Comparison of ENCODE assay signal across 16 mouse cellular contexts in the genomic region with DNA sequence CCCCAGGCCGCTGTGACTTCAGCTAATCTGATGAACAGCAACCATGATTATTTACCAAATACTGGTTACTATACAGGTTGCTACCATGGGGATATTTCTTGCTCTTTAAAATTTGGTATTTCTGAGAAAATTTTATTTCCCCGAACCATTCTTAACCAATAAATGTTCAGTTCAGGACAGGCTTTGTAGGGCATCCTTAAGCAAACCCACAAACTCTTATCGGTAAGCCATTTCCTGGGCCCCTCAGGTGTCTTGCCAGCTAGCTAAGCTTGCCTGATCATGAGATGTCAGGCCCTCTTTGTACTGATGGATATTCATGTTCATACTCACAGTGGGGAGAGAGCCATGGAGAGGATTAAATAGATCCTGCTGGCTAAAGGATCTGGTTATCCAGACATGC. TPM values are rescaled to one million over a fixed set of nuclear protein-coding genes. Genes with fewer than 3 reads are reported as not detected.
DNase-seq lines count a peak whose midpoint lies in the region; ATAC-seq and TF ChIP-seq lines count a peak whose summit lies in the region.
"Had no signal": no experiment of that assay in that cellular context is flagged by ENCODE, and none has a peak within 500 bp of the region (broad histone marks: within the 10 kb centered on the region; RNA-seq: fewer than 3 reads in every experiment).

No protein-coding gene starts in this region.

- H3K9ac ChIP-seq in heart, embryonic 14.5 days (ENCODE audit: low read length), result no peak overlapping the region; the same call in 1 of the 2 replicates
- no peak overlapping the region for H3K9ac ChIP-seq in intestine, embryonic 15.5 days
- H3K9ac ChIP-seq: forebrain, embryonic 12.5 days; limb, embryonic 12.5 days; liver, embryonic 15.5 days had no signal

- H3K4me2 ChIP-seq in heart, embryonic 14.5 days (ENCODE audit: low read length), result no peak overlapping the region
- H3K4me2 ChIP-seq in intestine, embryonic 15.5 days (replicated peaks), result no peak overlapping the region
- H3K4me2 ChIP-seq: forebrain, embryonic 12.5 days; limb, embryonic 12.5 days; liver, embryonic 15.5 days had no signal

- peaks cover 44 to 91% of the 10 kb centered on the region in 2 experiments for H3K4me1 ChIP-seq in heart, embryonic 14.5 days (ENCODE audit: control insufficient read depth in 2 of 2, insufficient read depth in 2 of 2, low read length in 2 of 2)
- H3K4me1 ChIP-seq in thymus, adult 2 months (replicated peaks; ENCODE audit: control insufficient read depth, insufficient read depth, low read length), result peaks cover 22% of the 10 kb centered on the region
- H3K4me1 ChIP-seq in intestine, embryonic 15.5 days (replicated peaks), result peaks cover 25% of the 10 kb centered on the region; the same call in 1 of the 2 replicates
- H3K4me1 ChIP-seq: forebrain, embryonic 12.5 days had no signal

- H3K9me3 ChIP-seq in heart, embryonic 14.5 days (ENCODE audit: control insufficient read depth, low read length), result no peaks in the 10 kb centered on the region
- no peaks in the 10 kb centered on the region for H3K9me3 ChIP-seq in intestine, embryonic 15.5 days
- H3K9me3 ChIP-seq: forebrain, embryonic 12.5 days; limb, embryonic 12.5 days; liver, embryonic 15.5 days had no signal

- DNase-seq in heart, postnatal 10 days, result no peak
- peak; percentile 30 to 32 for DNase-seq in thymus, postnatal 10 days (ENCODE audit: low spot score in 2 of 2)
- no peak for DNase-seq in thymus, adult 2 months
- DNase-seq in adrenal gland, postnatal 25 days, result no peak
- no peak for DNase-seq in kidney, postnatal 14 days
- DNase-seq: B cell, adult 2 months; cerebellum, adult 2 months; kidney, adult 11 months; kidney, postnatal 25 days; spleen, adult 18-20 months had no signal

- no peak for TF ChIP-seq POLR2A in thymus, adult 2 months (IDR thresholded peaks at IDR 0.05; ENCODE audit: control insufficient read depth, extremely low read depth, insufficient read depth, low read length, poor library complexity)

- no peak for ATAC-seq in heart, embryonic 14.5 days (ENCODE audit: insufficient number of reproducible peaks, insufficient read depth, low FRiP score, low read depth)
- no peak for ATAC-seq in intestine, embryonic 15.5 days
- ATAC-seq: midbrain, embryonic 16.5 days had no signal

- WGBS in heart, embryonic 14.5 days, result 81% methylated on average over 3 of the region's 3 CpGs
- WGBS in thymus, adult 2 months, result 69% methylated on average over 3 of the region's 3 CpGs
- 92% methylated on average over 3 of the region's 3 CpGs for WGBS in intestine, embryonic 15.5 days

- H3K36me3 ChIP-seq in heart, embryonic 14.5 days (ENCODE audit: control insufficient read depth, insufficient read depth, low read length), result peaks cover 23% of the 10 kb centered on the region
- no peaks in the 10 kb centered on the region for H3K36me3 ChIP-seq in thymus, adult 2 months (ENCODE audit: control insufficient read depth, insufficient read depth, low read length)
- no peaks in the 10 kb centered on the region for H3K36me3 ChIP-seq in intestine, embryonic 15.5 days
- H3K36me3 ChIP-seq: forebrain, embryonic 12.5 days; liver, embryonic 15.5 days had no signal

- intact Hi-C loops in heart, postnatal 10 days (cut with DNase I), result no loop called here

- no peak overlapping the region for H3K4me3 ChIP-seq in heart, embryonic 14.5 days (ENCODE audit: control insufficient read depth in 1 of 2, insufficient read depth in 1 of 2, low read depth in 1 of 2, low read length in 2 of 2)
- no peak overlapping the region for H3K4me3 ChIP-seq in thymus, adult 2 months (ENCODE audit: control insufficient read depth, insufficient read depth, low read length)
- H3K4me3 ChIP-seq in intestine, embryonic 15.5 days (replicated peaks), result no peak overlapping the region
- H3K4me3 ChIP-seq: forebrain, embryonic 12.5 days; limb, embryonic 12.5 days; liver, embryonic 15.5 days had no signal

- TF ChIP-seq CTCF in thymus, adult 2 months (IDR thresholded peaks at IDR 0.05; ENCODE audit: borderline replicate concordance, control insufficient read depth, extremely low read depth, insufficient read depth, low read length, poor library complexity), result no peak

- H3K27ac ChIP-seq in heart, embryonic 14.5 days (replicated peaks in 1 of 2; ENCODE audit: control insufficient read depth in 1 of 2, insufficient read depth in 1 of 2, low read depth in 2 of 2, low read length in 2 of 2), result peak overlapping the region; percentile 67 to 84
- H3K27ac ChIP-seq in thymus, adult 2 months (ENCODE audit: control insufficient read depth, insufficient read depth, low read length), result no peak overlapping the region; the same call in 1 of the 2 replicates
- peak overlapping the region; percentile 14 for H3K27ac ChIP-seq in intestine, embryonic 15.5 days
- H3K27ac ChIP-seq: forebrain, embryonic 12.5 days; limb, embryonic 12.5 days; liver, embryonic 15.5 days had no signal

- no peaks in the 10 kb centered on the region for H3K27me3 ChIP-seq in heart, embryonic 14.5 days (ENCODE audit: control insufficient read depth, insufficient read depth, low read length)
- no peaks in the 10 kb centered on the region for H3K27me3 ChIP-seq in thymus, adult 2 months (ENCODE audit: control insufficient read depth, insufficient read depth, low read length)
- H3K27me3 ChIP-seq in intestine, embryonic 15.5 days (replicated peaks), result no peaks in the 10 kb centered on the region
- H3K27me3 ChIP-seq: forebrain, embryonic 12.5 days; limb, embryonic 12.5 days; liver, embryonic 15.5 days had no signal

RNA-seq across cellular contexts. Expression of a gene that starts 30.7 kb away (rescaled TPM):
- 21.1 and 22.7 TPM in 2 replicates for polyA plus RNA-seq in heart, embryonic 14.5 days (2014; fragmentation: Nextera tagmentation; extraction: Ambion mirVana)
- total RNA-seq in heart, postnatal 10 days (2021), result 100 to 1,000 TPM; 115 to 153 TPM
- 11.1 and 12.8 TPM in 2 replicates for polyA plus RNA-seq in thymus, adult 2 months (2012; rRNA removed)
- 16.5 and 16.6 TPM in 2 replicates for polyA plus RNA-seq in intestine, embryonic 15.5 days (2015; fragmentation: Nextera tagmentation; extraction: Ambion mirVana)
- total RNA-seq in adrenal gland, postnatal 25 days (2021), result 6.1 and 7.0 TPM in 2 replicates

RNA-seq across cellular contexts. Expression of a gene that starts 34.3 kb away (rescaled TPM):
- 4.6 and 4.9 TPM in 2 replicates for polyA plus RNA-seq in heart, embryonic 14.5 days (2014; fragmentation: Nextera tagmentation; extraction: Ambion mirVana)
- 1 to 10 TPM; 2.5 to 3.4 TPM for total RNA-seq in heart, postnatal 10 days (2021)
- 24.2 and 28.5 TPM in 2 replicates for polyA plus RNA-seq in thymus, adult 2 months (2012; rRNA removed)
- 5.2 and 7.3 TPM in 2 replicates for polyA plus RNA-seq in intestine, embryonic 15.5 days (2015; fragmentation: Nextera tagmentation; extraction: Ambion mirVana)
- 1.3 and 4.8 TPM in 2 replicates for total RNA-seq in adrenal gland, postnatal 25 days (2021)

Comparison
In these comparisons a context has a peak if more than half of its experiments do, and no peak if none do; other contexts are left out.
1. DNase-seq: peak in thymus, postnatal 10 days (2 of 2); none in heart, postnatal 10 days (0 of 2), thymus, adult 2 months (single experiment), adrenal gland, postnatal 25 days (single experiment) and kidney, postnatal 14 days (single experiment).